Mouse (Mus musculus): ENCODE data around the gene Wbp1. TPM values are rescaled to one million over a fixed set of nuclear protein-coding genes. Genes with fewer than 3 reads are reported as not detected.

Wbp1 gene
- total RNA-seq, 2 experiments from 2014 or later = 58.2 to 61.4 TPM

- DNase-seq = peak; percentile 99 to 100
These were observed 43.0 kb downstream of the Wbp1 start for GRCm38 (mm10) chr6:83078324-83078858.

DNA sequence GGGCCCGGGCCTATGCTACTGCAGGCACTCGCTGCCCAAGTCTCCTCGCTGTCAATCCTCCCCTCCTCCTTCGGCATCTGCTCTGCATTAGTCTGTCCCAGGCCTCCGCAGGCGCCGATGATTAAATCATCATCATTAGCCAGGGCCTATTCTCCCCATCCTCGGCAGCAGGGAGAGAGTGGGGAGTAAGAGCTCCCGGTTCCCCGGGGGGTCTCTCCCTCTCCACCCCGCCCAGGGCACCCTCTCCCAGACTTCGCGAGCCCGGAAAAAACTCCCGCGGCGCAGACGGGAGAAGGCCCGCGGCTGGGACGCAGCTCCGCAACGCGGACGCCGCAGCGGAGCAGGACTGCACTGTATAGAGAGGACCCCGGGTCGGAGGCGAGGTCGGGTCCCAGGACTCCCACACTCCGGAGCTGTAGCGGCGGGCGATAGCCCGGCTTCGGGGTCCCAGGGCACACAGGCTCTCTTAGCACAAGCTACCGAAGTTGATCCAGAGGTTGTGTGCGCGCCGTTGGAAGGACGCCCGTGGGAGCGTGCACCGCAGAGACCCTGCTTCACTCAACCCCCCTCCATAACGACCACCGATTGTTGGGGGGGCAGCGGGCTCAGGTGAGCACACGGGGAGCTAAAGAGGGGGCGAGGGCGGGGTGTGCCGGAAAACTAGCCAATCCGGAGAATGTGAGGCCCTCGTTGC is 43.6 kb downstream of the Wbp1 start, which contains the start of gene Pcgf1:
Pcgf1 (plus strand) TSS at position 240 of the 694 bp plus-strand sequence.
- DNase-seq = peak; percentile 59 to 64

DNA sequence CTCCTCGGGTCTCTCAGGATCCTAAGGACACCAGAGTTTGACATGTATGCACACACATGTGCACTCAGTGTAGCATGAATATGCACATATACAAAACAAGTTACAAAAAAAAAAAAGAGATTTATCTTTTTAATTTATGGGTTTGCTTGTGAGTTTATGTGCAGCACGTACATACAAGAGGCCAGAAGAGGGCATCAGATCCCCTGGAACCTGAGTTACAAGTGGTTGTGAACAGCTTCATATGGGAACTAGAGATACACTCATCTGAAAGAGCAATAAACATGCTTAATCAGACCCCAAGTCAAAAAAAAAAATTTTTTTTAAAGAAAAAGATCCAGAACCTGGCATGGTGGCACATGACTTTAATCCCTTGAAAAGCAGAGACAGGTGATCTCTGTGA is 46.4 kb downstream of the Wbp1 start:
- DNase-seq = no peak

DNA sequence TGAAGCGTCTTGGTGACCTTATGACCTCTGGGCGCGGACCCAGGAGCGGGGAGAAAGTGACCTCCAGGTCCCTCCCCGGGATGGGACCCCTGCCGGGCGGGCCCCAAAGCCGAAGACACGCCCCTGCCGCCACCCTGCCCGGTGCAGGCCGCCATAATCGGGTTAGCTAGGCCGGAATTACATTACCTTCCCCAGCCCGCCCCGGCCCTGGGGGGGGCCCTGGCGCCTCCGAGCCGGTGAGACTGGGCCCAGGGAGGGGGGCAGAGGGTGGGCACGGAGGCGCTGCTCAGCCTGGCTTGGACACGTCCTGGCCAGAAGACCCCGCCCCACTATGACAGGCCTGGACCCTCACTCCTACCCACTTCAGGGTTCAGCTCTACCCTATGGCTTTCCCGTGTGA is 50.1 kb downstream of the Wbp1 start:
- DNase-seq = no peak

GRCm38 (mm10) chr6:83070311-83071219 is 50.8 kb downstream of the Wbp1 start:
- peak in 1 of 2 experiments; percentile 45 for DNase-seq

- DNase-seq = no peak
These were observed 51.3 kb downstream of the Wbp1 start, which contains the start of gene Tlx2 for GRCm38 (mm10) chr6:83070247-83070310. Gene Tlx2 (minus strand): TSS chr6:83070293.

DNA sequence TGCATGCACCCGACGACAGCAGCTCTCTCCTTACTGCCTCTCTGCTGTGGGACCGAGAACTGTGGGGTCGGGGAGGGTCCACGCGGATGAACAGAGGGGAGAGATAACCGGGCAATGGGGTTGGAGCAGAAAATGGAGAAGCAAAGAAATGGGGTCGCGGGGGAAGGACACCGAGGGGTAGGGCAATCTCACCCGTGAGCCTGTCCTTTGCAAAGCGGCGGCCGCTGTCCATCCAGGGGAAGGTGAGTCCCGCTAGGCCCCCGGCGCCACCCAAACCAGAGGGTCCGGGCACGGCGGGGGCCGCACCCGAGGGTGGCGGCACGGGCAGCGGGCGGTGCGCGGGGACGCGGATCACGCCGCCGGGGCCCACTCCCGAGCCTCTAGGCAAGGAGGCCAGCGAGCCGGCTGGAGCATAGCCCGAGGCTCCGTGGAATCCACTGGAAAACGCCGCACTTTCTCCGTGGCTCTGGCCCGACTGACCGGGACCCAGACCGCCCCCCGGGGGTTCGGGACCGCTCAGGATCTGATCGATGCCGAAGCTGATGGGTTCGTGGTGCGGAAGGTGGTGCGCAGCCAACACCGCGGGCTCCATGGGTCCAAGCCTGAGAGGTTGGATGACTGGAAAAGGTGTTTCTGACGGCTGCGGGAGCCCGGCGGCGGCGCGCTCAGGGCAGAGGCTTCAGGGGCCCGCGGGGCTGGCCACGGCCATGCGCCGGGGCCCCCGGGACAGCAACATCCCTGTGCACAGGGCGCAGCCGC is 51.7 kb downstream of the Wbp1 start:
- DNase-seq = no peak

Small RNA genes lying within 50 kb of the gene (microRNA-seq; reads per million reads assigned to microRNA genes)
- 0 reads per million in 2 experiments for gene Mir3470a

Other genes starting within 250 kb of the Wbp1 start
- 10 to 100 TPM; 41.0 to 41.2 TPM for gene Sema4f, start 181.8 kb downstream of the Wbp1 start, total RNA-seq (2021)
- not detected for gene M1ap, start 174.7 kb downstream of the Wbp1 start, total RNA-seq (2021)
- gene Dok1, start 88.1 kb downstream of the Wbp1 start, total RNA-seq (2021) = 1 to 10 TPM; 2.5 to 2.6 TPM
- gene Loxl3, start 87.4 kb downstream of the Wbp1 start, total RNA-seq (2021) = 1 to 10 TPM; 4.1 to 5.4 TPM
- gene Aup1, start 67.0 kb downstream of the Wbp1 start, total RNA-seq (2021) = 100 to 1,000 TPM; 121 to 142 TPM
- gene Htra2, start 66.3 kb downstream of the Wbp1 start, total RNA-seq (2021) = 10 to 100 TPM; 47.1 to 49.0 TPM
- gene Dqx1, start 63.7 kb downstream of the Wbp1 start, total RNA-seq (2021) = under 1 TPM; 0.40 to 0.94 TPM
- not detected for gene Tlx2, start 51.3 kb downstream of the Wbp1 start, total RNA-seq (2021)
- gene Pcgf1, start 43.7 kb downstream of the Wbp1 start, total RNA-seq (2021) = 10 to 100 TPM; 33.9 to 34.9 TPM
- gene Lbx2, start 35.2 kb downstream of the Wbp1 start, total RNA-seq (2021) = under 1 TPM in 1 of 2 experiments, not detected in 1; 0.48 TPM
- 1 to 10 TPM; 8.0 to 8.2 TPM for gene Ccdc142, start 20.0 kb downstream of the Wbp1 start, total RNA-seq (2021)
- gene Gm42688, start 19.9 kb downstream of the Wbp1 start, total RNA-seq (2021) = 1 to 10 TPM; 5.8 to 7.0 TPM
- 10 to 100 TPM; 64.4 to 69.9 TPM for gene Mrpl53, start 12.5 kb downstream of the Wbp1 start, total RNA-seq (2021)
- 10 to 100 TPM; 28.0 to 28.9 TPM for gene Mogs, start 6.1 kb downstream of the Wbp1 start, total RNA-seq (2021)
- 10 to 100 TPM; 21.2 to 23.5 TPM for gene Ino80b, start 3.9 kb upstream of the Wbp1 start, total RNA-seq (2021)
- gene Rtkn, start 13.9 kb upstream of the Wbp1 start, total RNA-seq (2021) = 10 to 100 TPM; 75.9 to 90.3 TPM
- gene Wdr54, start 34.8 kb upstream of the Wbp1 start, total RNA-seq (2021) = 10 to 100 TPM; 24.2 to 25.3 TPM
- 10 to 100 TPM; 23.4 to 24.0 TPM for gene 1700003E16Rik, start 34.8 kb upstream of the Wbp1 start, total RNA-seq (2021)
- gene Dctn1, start 44.4 kb upstream of the Wbp1 start, total RNA-seq (2021) = 100 to 1,000 TPM; 384 to 404 TPM
- 1 to 10 TPM in 1 of 2 experiments, under 1 TPM in 1; 0.57 to 2.8 TPM for gene Slc4a5, start 98.3 kb upstream of the Wbp1 start, total RNA-seq (2021)
- 1 to 10 TPM; 6.1 to 6.7 TPM for gene Mthfd2, start 204.3 kb upstream of the Wbp1 start, total RNA-seq (2021)
- gene Mob1a, start 204.5 kb upstream of the Wbp1 start, total RNA-seq (2021) = 10 to 100 TPM; 21.6 to 21.7 TPM
- gene Bola3, start 227.6 kb upstream of the Wbp1 start, total RNA-seq (2021) = 10 to 100 TPM; 51.1 to 55.5 TPM